Mouse (Mus musculus) heart, adult 11 months (tissue): ENCODE data around the gene Fam131c.

Source experiments
- DNase-seq: peaks from one replicate; pipeline ENCODE4 v3.0.0; 2022

Gene Fam131c

DNA sequence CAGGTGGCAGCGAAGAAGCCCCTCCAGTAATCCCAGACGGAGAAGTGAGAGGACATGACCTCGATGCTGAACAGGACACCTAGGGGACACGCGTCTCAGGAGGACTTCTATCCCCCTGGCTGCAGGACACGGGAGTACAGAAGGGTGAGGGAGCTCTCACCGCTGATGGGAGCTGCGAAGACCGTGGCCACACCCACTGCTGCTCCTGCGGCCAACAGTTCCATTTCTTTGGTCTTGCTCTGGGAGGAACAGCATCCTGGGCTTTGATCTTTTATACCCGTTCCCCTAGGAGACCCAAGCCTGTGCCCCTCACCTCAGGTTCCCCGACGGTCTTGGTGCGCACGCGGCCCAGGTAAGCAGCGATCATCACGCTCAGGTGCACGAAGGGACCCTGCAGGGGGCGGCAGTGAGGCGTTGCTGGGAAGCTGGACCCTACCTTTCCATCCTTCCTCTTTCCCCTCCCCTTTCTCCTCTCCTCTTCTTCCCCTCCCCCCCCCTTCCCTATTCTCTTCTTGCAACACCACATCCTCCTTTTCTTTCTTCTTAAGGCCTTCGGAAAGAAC is 43.5 kb downstream of the Fam131c start:
- DNase-seq = no peak

DNA sequence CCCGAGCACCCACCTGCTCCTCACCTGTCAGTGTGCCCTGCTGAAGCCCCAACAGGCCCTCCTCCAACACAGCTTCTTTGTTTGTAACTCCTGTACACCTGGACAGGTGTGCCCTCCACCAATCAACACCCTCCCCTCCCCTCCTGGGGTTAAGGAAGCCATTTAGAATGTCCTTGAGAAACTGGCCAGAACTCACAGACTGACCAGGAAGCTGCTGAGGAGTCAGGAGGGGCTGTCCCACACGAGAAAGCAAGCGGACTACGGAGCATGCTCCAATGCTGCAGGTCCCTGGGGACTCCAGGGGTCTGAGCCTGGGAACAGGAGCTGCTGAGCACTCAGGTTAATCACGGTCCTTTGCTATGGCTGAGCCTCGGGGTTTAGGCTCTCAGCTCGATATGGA is 47.9 kb downstream of the Fam131c start, which contains the start of gene Clcnkb:
TSS of gene Clcnkb (minus strand) at position 91 of the 400 bp plus-strand sequence.
- DNase-seq = peak; percentile 87

DNA sequence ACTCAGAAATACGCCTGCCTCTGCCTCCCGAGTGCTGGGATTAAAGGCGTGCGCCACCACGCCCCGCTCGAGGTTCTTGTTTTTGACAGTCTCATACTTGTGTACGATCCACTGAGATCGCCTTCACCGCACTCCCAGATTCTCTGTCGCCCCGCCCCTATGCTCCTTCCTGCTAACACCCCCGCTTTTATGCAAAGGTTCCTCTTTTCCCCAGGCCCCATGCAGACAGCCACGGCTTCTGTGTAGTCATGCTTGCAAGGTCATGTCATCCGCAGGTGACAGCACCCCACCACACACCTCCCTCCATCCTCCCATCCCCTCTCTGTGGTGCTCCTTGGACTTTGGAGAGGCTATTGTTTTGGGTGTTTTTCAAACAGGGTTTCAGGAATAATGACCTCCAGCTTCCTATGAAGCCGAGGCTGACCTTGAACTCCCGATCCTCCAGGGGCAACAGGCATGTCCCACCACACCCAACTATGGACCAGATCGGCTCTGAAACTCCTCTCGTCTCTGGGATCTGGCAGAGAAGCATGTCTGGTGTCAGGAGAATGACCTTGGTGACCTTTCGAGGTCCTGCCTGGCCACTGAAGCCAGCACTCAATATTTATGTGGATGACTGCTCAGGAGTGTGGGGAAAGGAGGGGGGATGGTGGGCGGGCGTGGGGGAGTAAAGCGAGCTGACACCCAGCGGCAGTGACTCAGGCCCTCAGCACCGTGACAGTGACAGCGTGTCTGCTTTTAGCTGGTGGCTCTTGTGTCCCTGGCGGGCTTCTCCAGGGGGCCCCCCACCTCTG is 51.6 kb downstream of the Fam131c start:
- DNase-seq = peak; percentile 96

DNA sequence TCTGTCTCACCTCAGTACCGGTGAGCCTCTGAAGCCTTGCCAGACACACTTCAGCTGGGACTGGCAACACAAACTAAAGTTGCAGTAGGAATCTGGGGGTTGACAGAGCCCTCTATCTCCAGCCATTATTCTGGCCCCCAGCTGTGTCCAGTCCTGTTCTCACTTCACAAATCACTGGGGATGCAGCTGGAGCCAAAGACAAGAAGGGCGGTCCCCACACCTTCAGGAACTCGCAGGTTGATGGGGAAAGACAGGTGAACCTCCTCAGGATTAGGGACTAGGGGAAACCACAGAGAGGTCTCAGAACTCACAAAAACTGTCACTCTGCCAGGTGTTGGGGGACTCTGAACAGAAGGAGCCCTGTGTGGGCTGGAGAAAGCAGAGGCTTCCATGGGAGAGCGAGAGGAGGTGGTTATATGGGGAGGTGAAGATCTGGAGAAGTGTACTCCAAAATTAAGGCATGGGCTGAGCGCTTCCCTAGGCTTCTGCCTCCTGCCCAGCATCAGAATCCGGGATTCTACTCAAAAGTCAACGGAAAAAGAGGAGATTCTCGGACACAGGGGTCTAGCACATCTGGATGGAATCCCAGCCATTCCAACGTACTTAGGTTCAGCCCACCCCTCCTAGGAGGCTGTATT is 52.3 kb downstream of the Fam131c start, which contains the start of gene Hspb7:
TSS of gene Hspb7 (plus strand) at position 588 of the 638 bp plus-strand sequence.
- no peak for DNase-seq

DNA sequence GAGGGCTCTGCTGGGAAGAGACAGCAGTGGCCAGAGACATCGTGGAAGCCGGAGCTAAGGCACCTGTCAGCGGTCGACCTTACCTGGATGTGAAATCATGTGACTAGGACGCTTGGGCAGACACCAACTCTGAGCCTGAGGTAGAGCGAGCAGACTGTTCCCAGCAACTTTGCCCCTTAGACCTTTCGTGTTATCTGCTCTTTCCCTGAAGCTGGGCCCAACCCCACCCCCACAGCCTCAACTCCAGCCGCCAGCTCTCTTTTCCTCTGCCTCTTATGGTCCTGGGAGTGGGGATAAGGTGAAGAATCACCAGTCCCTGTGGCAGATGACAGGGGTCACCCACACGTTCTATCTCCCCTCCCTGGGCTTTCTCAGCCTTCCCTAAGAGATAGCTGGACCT is 52.9 kb downstream of the Fam131c start:
- peak; percentile 95 for DNase-seq

DNA sequence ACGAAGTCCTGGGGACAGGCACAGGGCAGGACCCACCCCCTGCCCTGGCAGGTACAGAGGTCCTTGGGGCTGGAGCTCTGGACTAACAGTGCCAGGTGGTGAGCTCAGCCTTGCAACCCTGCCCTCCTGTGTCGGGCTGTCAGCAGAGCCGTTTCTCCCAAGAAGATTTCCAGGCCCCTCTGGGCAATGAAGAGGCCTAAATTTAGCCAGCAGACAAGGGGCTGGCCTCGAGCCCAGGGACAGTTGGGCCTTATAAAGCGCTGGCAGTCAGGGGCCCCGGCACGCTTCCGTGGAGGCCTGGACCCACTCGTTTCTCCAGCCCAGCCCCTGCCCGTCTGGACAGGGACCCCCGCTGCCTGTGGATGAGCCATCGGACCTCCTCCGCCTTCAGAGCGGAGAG is 53.4 kb downstream of the Fam131c start:
- peak; percentile 99 for DNase-seq

DNA sequence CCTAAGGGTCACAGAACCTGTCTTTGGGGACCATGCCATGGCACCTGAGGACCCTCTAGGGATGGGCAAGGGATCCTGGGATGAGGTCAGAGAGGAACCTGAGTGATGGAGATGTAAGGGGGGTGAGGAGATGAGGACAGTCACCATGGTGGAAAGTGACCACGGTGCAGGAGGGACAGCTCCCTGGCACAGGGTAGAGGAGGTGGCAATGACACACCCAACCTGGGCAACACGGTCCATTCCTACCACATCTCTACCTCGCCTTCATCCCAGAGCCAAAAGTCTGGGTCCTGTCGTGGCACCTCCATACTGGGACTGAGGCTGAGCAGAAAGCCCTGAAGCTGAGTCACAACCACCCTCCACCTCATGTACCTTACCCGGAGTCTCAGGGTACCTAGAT is 54.8 kb downstream of the Fam131c start:
- DNase-seq = peak; percentile 94

DNA sequence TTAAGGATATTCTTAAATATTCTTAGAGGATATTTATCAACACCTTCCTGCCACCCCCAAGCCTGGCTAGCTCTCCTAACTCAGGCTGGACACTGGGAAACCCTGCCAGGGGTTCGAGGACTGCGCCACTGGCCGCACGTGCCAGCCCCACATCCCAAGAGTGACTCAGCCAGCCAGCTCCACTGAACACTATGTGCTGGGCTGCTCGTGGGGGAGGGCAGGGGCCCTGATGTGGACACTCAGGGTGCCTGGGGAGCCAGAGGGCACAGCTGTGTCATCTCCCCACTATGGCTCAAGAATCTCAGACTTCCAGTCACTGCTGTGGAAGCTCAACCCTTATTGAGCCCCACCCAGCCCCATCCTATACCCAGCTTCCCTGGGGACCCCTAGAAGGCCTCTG is 55.3 kb downstream of the Fam131c start:
- DNase-seq = peak; percentile 97

DNA sequence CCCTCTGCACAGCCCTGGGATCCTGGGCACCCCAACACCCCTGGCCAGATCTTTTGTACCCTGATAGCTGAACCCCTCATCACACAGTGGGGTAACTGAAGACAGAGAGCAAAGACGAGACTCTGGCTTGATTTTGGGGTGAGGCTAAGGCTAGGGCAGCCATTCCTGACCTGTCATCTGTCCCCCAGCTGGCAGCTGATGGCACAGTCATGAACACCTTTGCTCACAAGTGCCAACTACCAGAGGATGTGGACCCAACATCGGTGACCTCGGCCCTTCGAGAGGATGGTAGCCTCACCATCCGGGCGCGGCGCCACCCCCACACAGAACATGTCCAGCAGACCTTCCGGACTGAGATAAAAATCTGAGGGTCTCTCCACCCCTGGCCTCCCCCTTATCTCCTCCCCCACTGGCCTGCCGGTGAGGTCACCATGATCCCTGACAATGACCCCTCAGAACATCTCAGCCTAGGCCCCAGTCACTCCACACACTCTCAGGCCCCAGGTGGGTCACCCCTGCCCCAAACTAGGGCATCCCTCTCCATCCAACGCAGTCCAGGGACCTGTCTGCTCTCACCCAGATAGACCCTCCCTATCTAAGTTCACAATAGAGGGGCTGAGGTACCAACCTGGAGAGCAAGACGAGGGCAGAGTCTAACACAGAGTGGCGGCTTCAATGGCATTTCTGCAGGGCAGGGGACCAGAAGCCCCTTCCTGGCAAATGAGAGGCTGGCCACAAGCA is 55.8 kb downstream of the Fam131c start:
- DNase-seq = peak; percentile 94

DNA sequence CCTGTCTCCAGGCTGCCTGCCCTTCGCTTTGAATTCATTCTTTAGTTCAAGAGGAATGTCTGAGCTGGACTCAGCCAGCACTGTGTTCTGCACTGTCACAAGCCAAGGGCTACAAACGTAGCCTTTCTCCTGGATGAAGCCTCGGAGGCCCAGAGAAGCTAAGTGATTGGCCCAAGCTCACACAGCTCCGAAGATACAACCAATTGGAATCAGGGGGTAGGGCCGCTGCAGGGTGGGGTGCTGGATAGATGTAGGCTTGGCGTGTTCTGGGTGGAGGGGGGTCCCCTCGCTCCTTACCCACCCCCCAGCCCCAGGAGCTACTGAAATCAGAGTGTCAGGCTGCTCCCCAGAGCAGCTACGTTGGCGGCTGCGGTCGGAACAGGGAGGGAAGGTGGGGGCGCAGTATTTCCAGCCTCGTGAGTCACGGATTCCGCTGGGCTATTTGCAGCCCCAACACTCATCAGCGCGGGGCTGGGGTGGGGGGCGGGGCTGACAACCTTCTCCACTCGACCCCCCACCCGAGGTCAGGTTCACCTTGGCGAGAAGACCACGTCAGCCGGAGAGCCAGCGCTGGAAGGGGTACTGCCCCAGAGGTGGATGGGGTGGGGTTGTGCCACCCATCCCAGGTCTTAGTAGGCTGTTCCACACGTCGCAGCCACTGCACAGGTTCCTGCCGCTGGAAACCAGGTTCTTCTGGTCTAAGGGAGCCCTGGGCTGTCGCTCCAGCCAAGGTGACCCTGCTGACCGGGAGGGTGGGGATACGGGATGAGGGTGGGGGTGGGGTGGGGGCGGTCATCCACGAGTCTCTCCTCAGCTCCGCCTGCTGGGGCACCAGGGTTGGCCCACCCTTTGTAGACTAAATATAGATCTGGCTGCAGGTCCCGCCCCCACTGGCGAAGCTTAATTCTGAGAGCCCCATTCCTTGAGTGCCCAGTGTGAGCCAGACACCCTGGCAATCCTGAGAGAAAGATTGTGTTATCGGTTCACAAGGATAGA is 57.8 kb downstream of the Fam131c start:
- DNase-seq = peak; percentile 99

DNA sequence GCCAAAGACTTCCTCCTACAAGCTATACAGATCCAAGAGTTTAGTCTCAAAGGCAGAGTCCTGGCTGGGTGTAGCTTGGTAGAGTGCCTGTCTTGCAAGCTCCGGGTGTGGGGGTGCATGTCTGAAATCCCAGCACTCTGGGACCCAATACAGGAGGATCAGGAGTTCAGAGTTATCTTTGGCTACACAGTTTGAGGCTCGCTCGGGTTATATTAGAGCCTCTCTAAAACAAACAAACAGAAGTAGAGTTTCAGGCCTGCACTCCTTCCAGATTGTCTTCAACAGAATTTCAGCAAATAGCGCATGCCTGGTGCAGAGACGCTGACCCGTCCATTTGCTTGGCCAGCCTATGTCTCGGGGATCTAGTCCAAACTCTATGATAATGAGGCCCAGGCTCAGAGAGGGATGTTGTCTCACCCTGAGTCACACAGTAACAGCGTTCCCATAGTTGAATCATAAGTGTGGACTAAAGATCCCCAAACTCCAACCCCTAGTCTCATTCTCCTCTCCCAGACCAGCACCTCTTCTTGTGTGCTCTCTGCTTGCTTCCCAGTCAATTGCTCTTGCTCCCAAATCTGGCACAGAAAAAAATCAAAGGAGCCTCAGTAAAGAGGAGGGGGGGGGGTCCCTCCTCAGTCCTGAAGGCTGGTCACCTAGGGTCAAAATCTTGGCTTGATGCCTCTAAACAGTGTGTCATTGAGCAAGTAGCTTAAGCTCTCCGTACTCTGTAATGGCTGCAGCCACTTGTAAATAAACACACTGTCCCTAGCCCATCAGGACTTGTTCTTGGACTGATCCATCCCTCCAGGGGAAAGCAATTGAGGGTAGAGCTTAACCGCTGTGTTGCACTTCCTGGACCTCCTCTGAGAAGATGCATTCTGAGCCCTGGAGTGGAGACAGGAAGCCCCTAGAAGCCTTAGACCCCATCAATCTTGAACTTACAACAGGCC is 59.1 kb downstream of the Fam131c start:
- peak; percentile 93 for DNase-seq

DNA sequence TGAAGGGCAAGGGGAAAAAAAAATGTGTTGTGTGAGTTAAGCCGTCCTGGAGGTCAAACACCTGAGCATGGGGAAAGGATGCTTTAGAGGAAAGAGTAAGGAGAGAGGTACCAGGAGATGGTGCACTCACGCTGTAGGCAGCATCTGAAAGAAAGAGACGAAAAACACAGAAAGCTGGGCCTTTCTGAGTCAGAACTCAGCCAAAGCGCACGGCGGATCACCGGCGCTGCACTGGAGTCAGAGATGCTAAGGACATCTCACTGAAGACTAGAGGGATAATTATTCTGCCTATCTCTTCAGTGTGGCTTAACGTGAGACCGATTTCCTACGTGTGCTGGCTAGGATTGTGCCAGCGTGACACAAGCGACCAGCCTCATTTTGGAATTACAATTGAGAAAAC is 59.9 kb downstream of the Fam131c start:
- DNase-seq = no peak

DNA sequence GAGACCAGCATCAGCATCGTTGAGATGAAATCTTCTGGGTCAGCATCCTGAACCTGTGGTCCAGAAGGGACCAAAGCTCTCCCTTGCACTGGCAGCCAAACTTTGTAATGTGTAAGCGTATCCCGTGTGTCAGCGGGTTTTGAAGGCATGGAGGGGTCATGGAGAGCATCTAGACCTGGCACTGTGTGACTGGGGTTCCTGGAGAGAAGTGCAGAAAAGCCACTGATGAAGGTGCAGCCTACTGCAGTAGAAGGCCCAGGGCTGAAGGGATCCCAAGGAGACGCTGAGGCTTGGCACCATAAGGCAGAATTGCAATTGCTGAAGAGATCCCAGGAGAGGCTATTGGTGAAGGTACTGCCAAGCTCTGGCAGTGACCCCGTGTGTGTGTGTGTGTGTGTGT is 61.4 kb downstream of the Fam131c start:
- peak; percentile 90 for DNase-seq

DNA sequence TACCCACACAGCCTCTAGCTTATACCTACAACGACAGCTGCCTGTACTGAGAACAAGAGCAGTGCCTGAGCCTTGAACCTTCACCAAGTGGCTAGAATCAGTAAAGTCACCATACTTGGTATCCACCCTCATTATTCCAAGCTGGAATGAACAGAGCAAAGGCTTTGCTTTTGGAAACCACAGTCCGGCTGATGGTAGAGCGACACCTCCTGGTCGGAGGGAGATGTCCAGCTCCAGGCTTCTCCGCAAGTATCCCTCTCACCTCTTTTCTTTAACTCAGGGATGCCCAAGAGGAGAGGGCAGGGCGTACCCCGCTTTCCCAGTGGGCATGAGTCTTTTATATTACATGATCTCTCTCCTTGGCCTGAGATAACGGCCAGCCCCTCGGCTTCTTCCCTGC is 61.8 kb downstream of the Fam131c start:
- no peak for DNase-seq

DNA sequence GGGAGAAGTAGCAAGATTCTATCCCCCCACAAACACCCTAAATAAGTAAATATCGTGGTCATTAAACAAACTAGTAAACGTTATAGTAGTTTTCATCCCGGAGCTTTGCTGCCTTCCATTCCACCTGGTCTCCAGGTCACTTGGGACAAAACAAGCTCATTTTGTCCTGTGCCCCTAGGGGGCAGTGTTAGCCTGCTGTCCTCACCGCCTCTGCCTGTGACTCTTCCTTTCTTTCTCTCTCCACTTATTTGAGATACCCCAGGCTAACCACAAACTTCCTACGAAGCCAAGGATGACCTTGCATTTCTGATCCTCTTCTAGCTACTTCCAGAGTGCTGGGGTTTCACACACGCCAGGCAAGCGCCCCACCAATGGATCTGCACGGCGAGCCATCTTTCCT is 63.0 kb downstream of the Fam131c start:
- DNase-seq = peak; percentile 94

DNA sequence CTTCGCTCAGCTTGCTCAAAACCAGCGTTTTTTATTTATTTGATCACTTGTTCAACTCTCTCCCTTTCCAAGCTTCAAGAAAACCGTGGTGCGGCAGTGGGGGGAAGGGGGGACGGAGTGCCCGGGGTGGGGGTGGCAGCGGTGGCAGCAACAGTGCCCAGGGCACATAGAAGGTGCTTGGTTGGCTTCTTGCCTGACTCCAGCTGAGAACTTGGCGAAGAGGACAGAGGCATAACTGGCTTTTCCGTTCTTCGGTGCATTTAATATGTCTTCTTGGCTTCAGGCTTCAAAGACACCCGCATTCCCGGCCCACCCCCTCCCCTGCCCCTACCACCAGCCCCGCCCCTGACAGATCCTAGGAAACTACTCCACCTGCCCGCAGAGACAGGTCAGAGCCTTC is 64.6 kb downstream of the Fam131c start:
- DNase-seq = no peak

DNA sequence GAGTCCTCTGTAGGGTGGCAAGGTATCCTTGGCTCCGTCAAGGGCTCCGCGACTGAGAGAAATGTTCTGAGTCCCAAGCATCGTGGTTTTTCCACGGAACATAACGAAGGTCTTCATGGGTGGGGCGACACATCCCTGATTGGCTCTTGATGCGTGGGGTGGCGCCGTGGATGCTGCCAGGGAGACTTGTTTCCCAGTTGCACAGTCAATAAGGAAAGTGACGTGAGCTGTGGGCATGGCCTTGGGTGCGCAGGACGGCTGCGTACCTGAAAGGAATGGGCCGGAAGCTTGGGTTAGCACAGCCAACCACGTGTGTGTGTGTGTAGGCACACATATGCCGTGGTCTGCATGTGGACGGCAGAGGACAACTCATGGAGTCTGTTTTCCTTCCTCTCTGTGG is 65.2 kb downstream of the Fam131c start:
- no peak for DNase-seq
